Mouse (Mus musculus) bone marrow, adult 2 months (tissue): ENCODE measurements at regions not wholly inside any gene's neighbourhood (a gene's known extent, or its start where the extent isn't known, plus 50 kb on each side); places are given as distances from the start of the nearest gene placed in this dataset.

Experiments used
- CTCF ChIP-seq: fragments of 200-500 bp; IDR thresholded peaks from 2 replicates; pipeline ENCODE4 v1.5.1; 2011; ENCODE audit warnings: low read length, control low read depth; ENCODE audit not compliant: control insufficient read depth, insufficient read depth
- POLR2A ChIP-seq: fragments of 200-500 bp; IDR thresholded peaks from 2 replicates; pipeline ENCODE4 v1.6.1; 2011; ENCODE audit warnings: low read depth, mild to moderate bottlenecking, control low read depth, low read length, borderline replicate concordance; ENCODE audit not compliant: control insufficient read depth

DNA sequence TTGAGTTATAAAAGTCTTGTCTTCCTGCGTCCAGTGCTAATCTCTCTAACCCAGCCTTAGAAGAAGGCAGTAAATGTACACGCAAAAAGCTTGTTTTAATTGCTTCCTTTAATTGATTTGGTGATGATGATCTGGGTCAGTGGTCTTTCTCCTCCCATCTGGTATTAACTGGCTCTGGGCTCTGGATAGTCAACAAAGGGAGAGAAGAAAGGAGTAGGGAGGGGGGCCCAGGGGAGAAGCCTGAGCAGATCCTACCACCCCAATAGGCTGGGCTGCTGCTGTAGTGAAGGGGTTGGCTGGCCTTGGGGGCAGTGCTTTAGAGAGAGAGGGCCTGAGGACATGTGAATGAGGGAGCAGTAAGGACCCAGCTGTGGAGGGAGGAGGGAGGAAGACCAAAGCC lies 135.0 kb upstream of the Lemd2 start:
- no peak for TF ChIP-seq POLR2A
- no peak for TF ChIP-seq CTCF
